Mouse (Mus musculus): ENCODE results near the gene Gabpa.

GRCm38 (mm10) chr16:84804866-84805265 is 29.9 kb upstream of the Gabpa start:
- TF ChIP-seq POLR2A (IDR thresholded peaks at IDR 0.05; ENCODE audit: low read depth, low read length) = no peak
- TF ChIP-seq CTCF (IDR thresholded peaks at IDR 0.05; ENCODE audit: extremely low read depth, insufficient read length, insufficient replicate concordance, low read depth, low read length) = no peak

Data from small intestine, adult 2 months (tissue).